Mouse (Mus musculus) brain, adult 2 months (tissue): ENCODE data around the gene Ttc8.
"Not testable (repeated sequence)": the region's sequence is repeated elsewhere in the genome, so short reads cannot be mapped to it uniquely, and the experiment has no call there.

ENCODE experiments used
- DNase-seq: peaks from one replicate; pipeline ENCODE4 v3.0.0; 2011; ENCODE audit warnings: low read depth, low spot score

Gene Ttc8

DNA sequence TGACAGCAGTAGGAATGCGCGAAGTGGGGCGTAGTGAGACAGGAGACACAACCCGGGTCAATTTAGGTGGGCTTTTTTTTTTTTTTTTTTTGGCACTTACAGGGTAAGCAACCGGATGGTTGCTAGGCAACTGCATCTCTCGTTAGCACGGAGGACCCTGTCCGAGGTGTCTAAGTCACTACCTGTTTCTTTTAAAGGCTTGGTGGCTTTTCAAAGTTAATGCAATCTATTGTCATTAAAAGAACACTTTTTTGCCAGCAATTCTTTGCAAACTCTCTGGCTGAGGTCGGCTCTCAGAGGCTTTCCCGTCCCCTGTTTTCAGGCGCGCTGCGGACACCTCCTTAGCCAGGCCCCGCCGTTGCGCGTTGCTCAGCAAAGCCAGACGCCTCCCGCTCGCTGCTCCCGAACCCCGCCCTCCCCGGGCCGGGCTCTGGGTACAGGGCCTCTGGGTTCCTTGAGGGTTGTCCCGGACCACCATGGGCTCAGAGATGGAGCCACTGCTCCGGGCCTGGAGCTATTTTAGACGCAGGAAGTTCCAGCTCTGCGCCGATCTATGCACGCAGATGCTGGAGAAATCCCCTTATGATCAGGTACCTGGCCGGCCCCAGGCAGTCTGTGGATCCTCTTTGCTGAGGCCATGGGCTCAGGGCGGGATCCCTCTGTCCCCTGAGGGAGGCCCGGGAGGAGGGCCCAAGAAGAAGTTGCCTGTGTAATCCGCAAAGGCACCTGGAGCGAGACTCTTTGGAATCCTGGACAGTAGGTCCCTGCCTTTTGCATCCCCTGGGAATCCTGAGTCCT lies at the start of gene Ttc8:
Ttc8 (plus strand) TSS at position 381 of the 798 bp plus-strand sequence.
- DNase-seq: peak; percentile 97

- DNase-seq: no peak
Measured at GRCm38 (mm10) chr12:98872836-98873235, 47.5 kb upstream of the Ttc8 start.

- DNase-seq: peak; percentile 43
Measured at GRCm38 (mm10) chr12:98875216-98875615, 45.2 kb upstream of the Ttc8 start.

- no peak for DNase-seq
Measured at GRCm38 (mm10) chr12:98878693-98879092, 41.7 kb upstream of the Ttc8 start.

DNA sequence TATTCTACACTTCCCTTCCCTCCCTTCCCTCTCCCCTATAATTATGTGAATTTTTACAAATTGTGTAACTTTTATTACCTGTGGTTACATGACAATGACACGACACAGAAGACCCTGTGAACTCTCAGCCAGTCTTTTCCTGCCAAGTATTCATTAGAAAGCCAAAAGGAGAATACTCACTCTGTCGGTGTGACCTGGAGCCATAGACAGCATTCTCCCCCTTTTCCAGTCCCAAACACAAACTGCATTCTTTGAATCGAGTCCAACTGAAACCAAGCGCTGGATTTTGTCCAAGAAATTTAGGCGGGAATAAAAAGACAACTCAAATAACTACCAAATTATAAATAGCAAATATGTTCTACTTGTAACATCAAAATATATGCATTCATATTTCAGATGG lies 38.6 kb upstream of the Ttc8 start:
- DNase-seq: no peak

GRCm38 (mm10) chr12:98884515-98884914 lies 35.9 kb upstream of the Ttc8 start:
- no peak for DNase-seq

GRCm38 (mm10) chr12:98896761-98897160 lies 23.6 kb upstream of the Ttc8 start:
- DNase-seq: no peak

DNA sequence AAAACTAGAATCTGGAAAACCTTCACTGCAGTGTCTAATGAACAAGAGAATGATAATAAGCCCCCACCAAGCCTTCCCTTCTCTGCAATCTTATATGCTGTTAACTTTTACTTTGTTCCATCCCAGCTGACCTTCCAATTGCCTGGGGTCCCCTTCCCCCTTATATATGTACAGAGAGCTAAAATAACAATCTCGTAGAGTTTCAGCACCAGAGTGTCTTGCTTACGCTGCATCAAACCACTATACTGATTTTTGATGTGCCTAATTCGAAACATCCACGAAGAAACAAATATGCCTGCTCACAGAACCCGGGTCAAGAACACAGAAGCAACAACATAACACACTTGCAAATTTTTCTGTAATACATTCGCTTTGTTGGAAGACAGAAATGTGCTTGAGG lies 20.7 kb upstream of the Ttc8 start:
- DNase-seq: no peak

DNA sequence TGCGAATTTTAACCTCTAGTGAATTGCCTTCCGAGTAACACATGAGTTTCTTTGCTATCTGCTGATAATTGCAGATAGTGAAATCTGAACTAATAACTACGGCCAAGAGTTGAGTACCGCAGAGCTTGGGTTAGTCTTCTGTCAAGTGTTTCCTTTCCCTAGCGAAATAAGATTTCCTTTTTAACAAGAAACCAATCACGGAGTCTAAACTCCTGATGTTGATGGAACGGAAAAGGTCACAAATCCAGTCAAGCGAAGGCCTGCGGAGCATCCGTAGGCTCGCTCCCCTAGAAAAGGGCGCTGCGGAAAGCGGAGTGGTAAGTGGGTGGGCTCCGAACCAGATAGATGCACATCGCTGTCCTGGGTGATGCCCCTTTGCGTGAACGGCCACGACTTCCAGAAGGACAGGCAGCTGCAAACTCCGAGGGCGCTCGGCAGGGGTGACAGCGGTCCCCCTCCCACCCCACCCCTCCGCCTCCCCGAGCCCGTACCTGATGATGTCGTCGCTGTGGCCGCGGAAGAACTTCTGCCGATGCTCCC lies 20.0 kb upstream of the Ttc8 start:
- DNase-seq: peak; percentile 53

DNA sequence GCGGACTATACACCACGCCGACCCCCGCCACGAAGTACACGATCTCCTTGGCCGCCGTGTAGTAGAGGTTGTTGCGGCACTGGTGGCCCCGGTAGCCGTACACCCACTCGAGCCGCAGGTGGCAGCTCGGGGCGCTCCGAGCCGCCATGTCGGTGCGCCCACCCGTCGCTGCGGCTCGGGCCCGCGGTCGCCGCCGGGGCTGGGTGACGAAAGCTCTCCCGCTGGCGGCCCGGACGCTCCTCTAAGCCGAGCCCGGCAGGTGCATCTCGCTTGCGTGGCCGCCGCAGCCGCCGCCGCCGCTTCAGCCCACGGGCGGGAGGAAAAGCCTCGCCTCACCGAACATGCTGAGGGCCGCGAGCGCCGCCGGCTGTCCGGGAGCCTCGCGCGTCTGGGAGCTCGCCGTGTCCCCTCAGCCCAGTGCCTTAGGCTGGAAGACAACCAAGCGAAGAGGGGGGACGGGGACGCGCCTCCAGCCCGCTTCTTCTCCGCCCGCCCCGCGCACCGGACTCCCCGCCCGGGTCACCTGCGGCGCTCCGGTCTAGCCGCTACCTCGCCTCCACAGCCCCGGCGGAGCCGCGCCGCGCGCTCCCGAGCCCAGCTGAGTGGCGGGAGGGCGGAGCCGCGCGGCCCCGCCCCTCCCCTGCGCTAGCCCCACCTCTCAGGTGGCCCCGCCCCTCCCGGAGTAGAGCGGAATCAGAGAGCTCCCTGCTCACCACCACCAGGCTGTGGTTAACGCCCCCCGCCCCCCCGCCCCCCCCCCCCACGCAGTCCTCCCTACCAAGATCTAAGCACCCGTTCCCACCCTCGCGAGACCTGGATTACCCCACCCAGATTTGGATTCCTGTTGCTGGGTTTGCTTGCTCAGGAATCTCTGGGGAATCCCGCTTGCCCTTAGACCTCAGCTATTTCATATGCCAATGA lies 19.2 kb upstream of the Ttc8 start, which contains the start of gene Eml5:
Eml5 (minus strand) TSS at position 604 of the 921 bp plus-strand sequence.
- peak; percentile 92 for DNase-seq

GRCm38 (mm10) chr12:98905466-98905865 lies 14.9 kb upstream of the Ttc8 start:
- DNase-seq: peak; percentile 76

- peak; percentile 40 for DNase-seq
Measured at GRCm38 (mm10) chr12:98910096-98910495, 10.3 kb upstream of the Ttc8 start.

GRCm38 (mm10) chr12:98931174-98931573 lies 10.8 kb downstream of the Ttc8 start:
- no peak for DNase-seq

- DNase-seq: no peak
Measured at GRCm38 (mm10) chr12:98932441-98932840, 12.1 kb downstream of the Ttc8 start.

- DNase-seq: no peak
Measured at GRCm38 (mm10) chr12:98932856-98933255, 12.5 kb downstream of the Ttc8 start.

GRCm38 (mm10) chr12:98951295-98951694 lies 30.9 kb downstream of the Ttc8 start:
- DNase-seq: not testable (repeated sequence)

DNA sequence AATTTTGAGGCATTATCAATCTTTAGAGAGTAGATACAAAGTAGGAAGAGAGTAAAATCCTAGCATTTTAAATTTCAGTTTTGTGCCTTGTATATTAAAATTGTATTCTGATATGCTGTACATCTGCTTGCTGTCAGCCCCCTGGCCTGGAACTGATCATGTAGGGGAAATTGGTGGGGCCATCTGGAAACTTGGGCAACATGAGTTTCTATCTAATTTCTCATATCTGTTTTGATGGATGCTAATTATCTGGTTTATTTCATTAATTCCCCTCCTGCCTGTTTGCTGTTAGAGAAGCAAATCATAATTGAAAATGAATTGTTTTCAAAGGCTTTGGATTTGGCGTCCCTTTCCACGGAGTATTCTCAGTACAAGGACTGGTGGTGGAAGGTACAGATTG lies 36.6 kb downstream of the Ttc8 start:
- DNase-seq: no peak

- DNase-seq: no peak
Measured at GRCm38 (mm10) chr12:98957455-98957854, 37.1 kb downstream of the Ttc8 start.

DNA sequence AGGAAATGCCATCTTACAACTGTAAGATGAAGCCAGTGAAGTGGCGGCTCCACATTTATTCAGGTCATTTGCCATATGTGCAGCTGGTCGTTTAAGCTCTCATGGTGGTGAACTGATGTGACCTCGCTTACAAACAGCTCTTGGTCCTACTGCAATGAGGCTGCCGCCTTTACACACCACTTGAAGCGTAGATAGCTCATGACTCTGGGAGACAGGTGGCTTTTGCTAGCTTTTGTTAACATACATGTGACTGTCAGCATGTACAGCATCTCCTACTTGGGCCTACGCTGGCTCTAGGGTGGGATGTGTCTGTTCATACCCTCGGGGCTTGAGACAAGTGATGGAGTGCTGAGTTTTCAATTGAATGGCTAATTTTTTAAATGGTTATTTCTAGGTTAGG lies 40.6 kb downstream of the Ttc8 start:
- DNase-seq: peak; percentile 35

DNA sequence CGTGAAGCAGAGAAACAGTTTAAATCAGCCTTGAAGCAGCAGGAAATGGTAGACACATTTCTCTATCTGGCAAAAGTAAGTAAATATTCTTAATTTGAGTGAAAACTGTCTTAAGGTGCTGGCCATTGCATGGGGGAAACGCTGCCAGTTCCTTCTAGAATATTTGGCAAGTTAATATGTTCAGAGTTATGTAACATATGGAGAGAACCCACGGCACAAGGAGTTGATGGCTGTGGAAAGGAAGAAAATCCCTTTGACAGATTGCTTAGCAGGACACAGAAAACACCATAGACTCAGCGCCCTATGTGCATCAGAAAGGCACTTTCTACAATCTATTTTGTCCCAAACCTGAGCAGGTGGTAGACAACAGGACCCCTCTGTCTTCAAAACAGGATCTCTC lies 41.0 kb downstream of the Ttc8 start:
- DNase-seq: peak; percentile 79

- peak; percentile 40 for DNase-seq
Measured at GRCm38 (mm10) chr12:98965441-98966135, 45.2 kb downstream of the Ttc8 start.

- DNase-seq: no peak
Measured at GRCm38 (mm10) chr12:98972291-98972690, 51.9 kb downstream of the Ttc8 start.
